20 mouse cellular contexts compared by ENCODE assay signal in genomic region chr4:76337926-76338325, GRCm38 (mm10).
A peak's percentile ranks its signal among the peaks of the same experiment; 100 is the strongest.
DNase-seq lines count a peak whose midpoint lies in the region; ATAC-seq and TF ChIP-seq lines count a peak whose summit lies in the region.
"Had no signal": no experiment of that assay in that cellular context is flagged by ENCODE, and none has a peak within 500 bp of the region (broad histone marks: within the 10 kb centered on the region; RNA-seq: fewer than 3 reads in every experiment).

No protein-coding gene starts in this region.

- H3K9me3 ChIP-seq in liver, embryonic 12.5 days (replicated peaks) = no peaks in the 10 kb centered on the region
- H3K9me3 ChIP-seq: forebrain, embryonic 10.5 days; hindbrain, embryonic 12.5 days; hindbrain, embryonic 15.5 days had no signal

- H3K9ac ChIP-seq in liver, adult 2 months (ENCODE audit: low read depth, low read length) = no peak overlapping the region
- H3K9ac ChIP-seq in liver, embryonic 12.5 days = no peak overlapping the region
- H3K9ac ChIP-seq: forebrain, postnatal 0 days; hindbrain, embryonic 12.5 days; hindbrain, embryonic 15.5 days had no signal

- no peak for TF ChIP-seq POLR2A in liver, adult 2 months (IDR thresholded peaks at IDR 0.05; ENCODE audit: extremely low read depth, insufficient read depth, low read length)

- H3K27me3 ChIP-seq in liver, adult 2 months (ENCODE audit: control insufficient read depth, insufficient read depth, low read length) = no peaks in the 10 kb centered on the region
- no peaks in the 10 kb centered on the region for H3K27me3 ChIP-seq in liver, embryonic 12.5 days (replicated peaks)
- H3K27me3 ChIP-seq: hindbrain, embryonic 12.5 days; hindbrain, embryonic 15.5 days; Patski had no signal

- H3K36me3 ChIP-seq in liver, adult 2 months (ENCODE audit: control insufficient read depth, insufficient read depth, low read length) = peaks cover 3% of the 10 kb centered on the region
- no peaks in the 10 kb centered on the region for H3K36me3 ChIP-seq in liver, embryonic 12.5 days
- H3K36me3 ChIP-seq: forebrain, embryonic 10.5 days; hindbrain, embryonic 12.5 days; hindbrain, embryonic 15.5 days had no signal

- no peak for TF ChIP-seq CTCF in liver, adult 2 months (IDR thresholded peaks at IDR 0.05; ENCODE audit: low read depth, low read length)

- peak; percentile 38; the same call in 1 of the 2 replicates for ATAC-seq in cerebellum, adult (ENCODE audit: insufficient number of reproducible peaks, low FRiP score, low TSS enrichment)
- no peak for ATAC-seq in liver, embryonic 12.5 days
- ATAC-seq: forebrain, embryonic 14.5 days; forebrain, postnatal 0 days; Patski had no signal

- peaks cover 5% of the 10 kb centered on the region; the same call in 1 of the 2 replicates for H3K4me1 ChIP-seq in liver, adult 2 months (ENCODE audit: control insufficient read depth, insufficient read depth, low read length)
- H3K4me1 ChIP-seq in liver, embryonic 12.5 days = no peaks in the 10 kb centered on the region
- H3K4me1 ChIP-seq: hindbrain, embryonic 12.5 days; hindbrain, embryonic 15.5 days had no signal

- peaks cover 9% of the 10 kb centered on the region; the same call in 1 of the 2 replicates for H3K79me2 ChIP-seq in liver, adult 2 months (ENCODE audit: control insufficient read depth, insufficient read depth, low read length)

- no peak for DNase-seq in cerebellum, postnatal 25 days
- DNase-seq in liver, adult 2 months (ENCODE audit: extremely low read depth, low read depth, low spot score) = peak; percentile 67
- peak; percentile 43 for DNase-seq in large intestine, adult 2 months (ENCODE audit: low read depth, low spot score)
- no peak for DNase-seq in lung, postnatal 10 days
- DNase-seq: adrenal gland, postnatal 10 days; adrenal gland, postnatal 36 days; cerebellum, adult 11-12 months; cerebellum, adult 8-10 months; forebrain, postnatal 0 days; gastrocnemius, adult 2 months; gastrocnemius, postnatal 14 days; heart, adult 11 months had no signal

- H3K27ac ChIP-seq in liver, adult 2 months (replicated peaks; ENCODE audit: insufficient read depth, low read depth, low read length) = no peak overlapping the region
- no peak overlapping the region for H3K27ac ChIP-seq in liver, embryonic 12.5 days
- H3K27ac ChIP-seq: forebrain, embryonic 10.5 days; gastrocnemius, adult 2 months; hindbrain, embryonic 12.5 days; hindbrain, embryonic 15.5 days had no signal

- H3K4me2 ChIP-seq in liver, embryonic 12.5 days = no peak overlapping the region
- H3K4me2 ChIP-seq: heart, embryonic 11.5 days; hindbrain, embryonic 12.5 days; hindbrain, embryonic 15.5 days had no signal

- H3K4me3 ChIP-seq in liver, adult 2 months (ENCODE audit: insufficient read depth, low read depth, low read length) = no peak overlapping the region
- no peak overlapping the region for H3K4me3 ChIP-seq in liver, embryonic 12.5 days
- H3K4me3 ChIP-seq: forebrain, embryonic 10.5 days; gastrocnemius, adult 2 months; hindbrain, embryonic 12.5 days; hindbrain, embryonic 15.5 days had no signal

- 30% methylated on average over 1 of the region's 1 CpGs for WGBS in liver, adult 2 months
- 56% methylated on average over 1 of the region's 1 CpGs for WGBS in liver, embryonic 12.5 days (ENCODE audit: insufficient replicate concordance)
- WGBS in large intestine, adult 2 months = 26% methylated on average over 1 of the region's 1 CpGs

Comparison
In these comparisons a context has a peak if more than half of its experiments do, and no peak if none do; other contexts are left out.
1. DNase-seq: peak in liver, adult 2 months (single experiment) and large intestine, adult 2 months (single experiment); none in cerebellum, postnatal 25 days (0 of 2) and lung, postnatal 10 days (single experiment).